Mouse (Mus musculus) liver, postnatal 0 days (tissue): ENCODE results near the gene Pdxk.

Source experiments
- CTCF ChIP-seq: sonication (generic); IDR thresholded peaks from 2 replicates; pipeline ENCODE4 v1.5.1; 2016; ENCODE audit warnings: antibody characterized with exemption, low read depth
- EP300 ChIP-seq: IDR thresholded peaks from 2 replicates; pipeline ENCODE4 v1.6.1; 2016; ENCODE audit warnings: antibody characterized with exemption, low read depth, mild to moderate bottlenecking

DNA sequence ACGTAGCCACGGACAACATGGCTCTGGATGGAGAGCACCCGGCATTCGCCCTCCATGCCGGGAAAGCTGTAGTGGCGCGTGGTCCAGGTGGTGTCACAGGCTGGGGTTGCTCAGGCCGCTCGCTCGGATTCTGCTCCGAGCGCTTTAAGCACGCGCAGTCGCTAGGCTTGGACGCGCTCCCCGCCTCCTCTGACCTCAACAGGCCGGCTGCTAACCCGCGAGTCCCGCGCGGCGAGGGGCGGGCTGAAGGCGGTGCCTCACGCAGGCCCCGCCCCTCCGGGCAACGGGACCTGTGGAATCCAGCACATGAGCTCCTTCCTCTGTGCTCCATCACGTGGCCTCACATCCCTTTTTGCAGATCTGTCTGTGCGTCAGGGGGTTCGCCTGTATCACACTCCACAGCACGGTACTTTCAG lies at the start of gene Pdxk:
- no peak for TF ChIP-seq CTCF
- TF ChIP-seq EP300 = no peak
